Mouse (Mus musculus) brain, embryonic 14.5 days (tissue): ENCODE data around the gene Pgpep1l.

Experiments
- CTCF ChIP-seq: fragments of 200-500 bp; IDR thresholded peaks from 2 replicates; pipeline ENCODE4 v1.5.1; 2012; ENCODE audit warnings: inconsistent platforms, mild to moderate bottlenecking, moderate library complexity, borderline replicate concordance; ENCODE audit not compliant: insufficient read depth, insufficient read length; ENCODE audit errors: extremely low read depth
- POLR2A ChIP-seq: fragments of 200-500 bp; IDR thresholded peaks from 2 replicates; pipeline ENCODE4 v1.6.1; 2012; ENCODE audit warnings: mild to moderate bottlenecking, inconsistent platforms, borderline replicate concordance; ENCODE audit not compliant: poor library complexity, insufficient read depth, insufficient read length, severe bottlenecking; ENCODE audit errors: extremely low read depth

DNA sequence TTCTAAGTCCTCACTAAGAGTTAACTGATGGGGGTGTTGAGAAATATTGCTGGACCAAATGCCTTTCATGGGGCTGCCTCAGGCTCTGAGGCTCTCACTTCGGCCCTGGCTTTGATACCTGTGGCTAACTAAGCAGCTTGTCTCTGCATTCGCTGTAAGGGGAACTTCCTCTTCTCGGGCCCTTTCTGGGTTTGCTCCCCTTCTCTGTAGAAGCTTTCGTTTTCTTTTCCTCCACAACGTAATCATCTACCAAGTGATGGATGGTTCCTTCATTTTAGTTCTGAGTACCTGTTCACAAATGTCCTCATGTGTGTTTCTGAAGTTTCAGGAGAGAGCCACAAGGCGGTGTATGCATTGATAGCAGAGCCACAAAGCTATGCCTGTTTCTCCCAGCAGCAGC, 55.0 kb downstream of the Pgpep1l start:
- no peak for TF ChIP-seq CTCF
- TF ChIP-seq POLR2A: no peak
